Mouse (Mus musculus) ovary, adult 18-20 months (tissue): ENCODE data around the gene Gm30083.

Source experiments
- DNase-seq: peaks from one replicate; pipeline ENCODE4 v3.0.0; 2022; ENCODE audit warnings: low spot score, mixed read lengths

The Gm30083 gene

GRCm38 (mm10) chr14:34015063-34015462 lies at the start of gene Gm30083:
TSS of gene Gm30083 (minus strand) at chr14:34015182.
- DNase-seq: no peak

- no peak for DNase-seq
Measured at GRCm38 (mm10) chr14:34052516-34052915, 37.5 kb upstream of the Gm30083 start, which contains the start of gene Antxrl. TSS of gene Antxrl (plus strand) at chr14:34052707.

GRCm38 (mm10) chr14:34050101-34050779 lies 35.3 kb upstream of the Gm30083 start:
- DNase-seq: no peak

DNA sequence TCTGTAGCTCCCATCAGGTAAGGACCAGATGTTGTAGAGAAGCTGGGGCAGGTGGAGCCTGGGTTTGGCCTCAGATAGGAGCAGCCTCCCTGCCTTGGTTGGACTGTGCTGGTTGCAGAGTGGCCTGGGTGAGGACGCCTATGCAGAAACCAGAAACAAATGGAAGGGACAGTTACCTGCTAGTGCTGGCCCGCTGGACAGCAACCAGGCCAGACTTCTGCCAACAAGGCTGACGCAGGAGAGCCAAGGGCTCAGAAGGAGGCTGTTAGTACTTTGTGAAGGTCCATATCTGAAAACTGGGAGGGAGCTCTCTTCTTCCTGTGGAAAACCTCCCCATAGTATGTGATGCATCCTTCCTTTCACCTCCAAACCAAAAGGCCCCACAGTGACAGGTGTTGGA lies 28.4 kb upstream of the Gm30083 start:
- no peak for DNase-seq

- no peak for DNase-seq
Measured at GRCm38 (mm10) chr14:34041241-34041640, 26.3 kb upstream of the Gm30083 start.

DNA sequence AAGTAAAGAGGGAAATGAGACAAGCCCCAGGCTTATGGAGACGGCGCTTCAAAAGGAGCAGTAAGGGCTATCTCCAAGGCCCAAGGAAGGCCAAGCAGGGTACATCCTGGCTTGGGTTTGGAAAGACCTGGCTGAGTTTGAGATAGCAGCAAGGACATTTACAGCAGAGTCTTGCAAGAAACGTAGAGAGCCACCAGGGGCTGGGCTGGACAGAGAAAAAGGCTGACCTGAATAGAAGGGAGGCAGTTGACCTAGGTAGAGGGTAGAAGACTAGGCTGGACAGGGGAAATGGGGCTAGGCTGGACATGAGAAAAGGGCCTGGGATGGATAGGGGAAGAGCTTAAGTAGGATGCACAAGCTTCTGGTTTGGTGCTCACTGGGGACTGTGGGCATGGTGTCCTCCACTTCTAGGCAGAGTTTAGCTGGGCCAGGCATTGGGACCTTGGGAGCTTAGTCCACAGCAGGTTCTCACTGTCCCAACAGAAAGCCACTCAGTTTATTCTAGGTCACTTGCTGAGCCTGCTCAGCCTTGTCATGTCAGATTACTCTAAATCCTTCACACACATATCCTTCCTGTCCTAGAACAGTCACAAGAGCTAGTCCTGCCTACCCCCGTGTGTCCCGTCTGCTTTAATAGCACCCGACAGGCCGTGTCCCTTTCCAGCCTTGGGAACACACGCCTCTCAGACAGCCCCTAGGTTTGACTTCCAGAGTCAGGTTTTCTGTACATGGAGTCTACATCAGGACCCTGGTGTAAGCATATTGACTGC lies 19.0 kb upstream of the Gm30083 start:
- DNase-seq: no peak

DNA sequence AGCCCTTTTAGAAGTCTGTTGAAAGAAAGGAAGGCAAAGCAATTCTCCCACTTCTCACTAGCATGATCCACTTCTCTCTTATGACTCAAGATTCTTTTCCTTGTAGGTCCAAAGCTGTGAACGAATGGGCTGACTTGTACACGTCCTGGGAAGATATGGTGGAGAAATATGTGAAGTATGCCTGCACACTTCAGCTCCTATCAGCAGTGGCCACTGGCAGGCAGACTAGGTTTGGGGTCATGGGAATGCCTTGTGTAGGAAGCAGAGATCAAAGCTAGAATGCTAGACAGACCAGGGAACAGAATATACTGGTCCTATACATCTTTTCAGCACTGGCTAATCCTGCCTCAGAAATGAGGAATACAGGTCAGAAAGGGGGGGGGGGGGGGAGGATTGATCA lies 11.7 kb upstream of the Gm30083 start:
- no peak for DNase-seq

GRCm38 (mm10) chr14:34016938-34017337 lies 2.0 kb upstream of the Gm30083 start:
- DNase-seq: no peak

DNA sequence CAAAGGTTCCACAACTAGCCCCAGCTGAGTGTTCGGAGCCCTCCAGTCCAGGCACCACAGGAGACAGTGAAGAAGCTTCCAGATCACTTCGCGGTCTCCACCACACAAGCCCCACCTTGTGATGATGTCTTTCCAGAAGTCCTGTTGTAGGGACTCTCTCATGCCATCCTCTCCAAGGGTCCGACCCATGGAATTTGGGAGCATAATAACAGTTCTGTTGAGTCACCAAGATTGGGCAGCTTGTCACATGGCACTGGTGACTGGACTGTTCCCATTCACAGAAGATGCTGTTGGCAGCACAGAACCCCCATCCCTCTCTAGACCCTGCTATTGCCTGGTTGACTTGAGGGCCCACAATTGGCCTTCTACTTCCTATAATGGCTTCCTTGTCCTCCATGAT lies 1.4 kb upstream of the Gm30083 start, which contains the start of gene Gm5460:
Gene Gm5460, plus strand, starts transcription at position 378 of the 400 bp plus-strand sequence.
- DNase-seq: no peak

- no peak for DNase-seq
Measured at GRCm38 (mm10) chr14:34002358-34002757, 12.6 kb downstream of the Gm30083 start.

DNA sequence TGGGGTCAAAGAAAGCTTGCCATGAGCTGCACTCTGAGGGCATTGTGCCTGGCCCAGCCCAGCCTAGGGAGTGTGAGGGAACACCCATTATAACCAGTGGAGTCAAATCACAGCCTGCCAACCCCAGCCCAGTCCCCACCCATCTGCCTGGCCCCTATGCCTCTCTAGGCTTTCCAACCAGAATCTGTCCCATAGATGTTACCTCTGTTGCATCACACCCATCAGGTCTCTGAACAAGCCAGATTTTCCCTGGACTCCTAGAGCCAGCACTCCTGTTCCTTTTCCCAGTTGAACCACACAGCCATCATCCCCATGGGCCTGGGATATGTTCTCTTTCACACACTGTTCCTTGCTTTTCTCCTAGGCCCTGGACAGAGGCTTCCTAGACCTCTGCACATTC lies 13.5 kb downstream of the Gm30083 start:
- no peak for DNase-seq

DNA sequence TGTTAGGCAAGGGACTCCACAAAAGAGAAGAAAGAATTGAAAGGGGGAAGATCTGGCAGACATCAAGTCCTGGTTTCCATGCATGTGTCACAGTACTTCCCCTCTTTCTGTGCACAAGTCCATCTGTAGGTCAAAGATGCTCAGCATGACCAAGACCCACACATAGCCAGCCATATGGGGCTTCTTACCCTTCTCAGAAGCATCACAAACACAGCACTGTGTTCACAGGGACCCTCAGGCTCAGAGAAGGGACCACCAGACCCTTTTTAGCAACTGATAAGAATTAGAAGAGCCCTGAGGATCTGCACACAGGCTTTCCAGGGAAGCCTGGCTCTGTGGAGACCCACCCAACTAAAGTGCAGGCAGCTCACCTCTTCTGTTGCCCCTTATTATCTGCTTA lies 14.9 kb downstream of the Gm30083 start:
- no peak for DNase-seq

DNA sequence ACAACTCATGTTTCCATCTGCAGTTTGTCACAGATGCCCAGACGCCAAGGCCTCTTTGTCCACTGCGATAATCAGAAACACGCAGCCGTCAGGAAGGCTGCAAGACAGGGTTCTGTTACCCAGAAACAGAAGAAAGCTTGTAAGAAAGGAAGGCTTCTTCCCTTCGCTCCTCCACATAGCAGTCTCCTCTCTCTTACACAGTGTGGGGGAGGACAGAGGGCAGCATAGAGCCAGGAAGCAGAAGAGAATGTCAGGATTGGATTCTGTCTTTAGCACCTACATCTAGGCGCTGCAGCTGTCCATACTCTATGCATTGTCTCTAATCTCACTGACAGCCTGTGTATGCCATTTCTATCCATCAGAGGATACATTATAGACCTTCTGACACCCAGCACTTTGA lies 17.6 kb downstream of the Gm30083 start:
- no peak for DNase-seq

DNA sequence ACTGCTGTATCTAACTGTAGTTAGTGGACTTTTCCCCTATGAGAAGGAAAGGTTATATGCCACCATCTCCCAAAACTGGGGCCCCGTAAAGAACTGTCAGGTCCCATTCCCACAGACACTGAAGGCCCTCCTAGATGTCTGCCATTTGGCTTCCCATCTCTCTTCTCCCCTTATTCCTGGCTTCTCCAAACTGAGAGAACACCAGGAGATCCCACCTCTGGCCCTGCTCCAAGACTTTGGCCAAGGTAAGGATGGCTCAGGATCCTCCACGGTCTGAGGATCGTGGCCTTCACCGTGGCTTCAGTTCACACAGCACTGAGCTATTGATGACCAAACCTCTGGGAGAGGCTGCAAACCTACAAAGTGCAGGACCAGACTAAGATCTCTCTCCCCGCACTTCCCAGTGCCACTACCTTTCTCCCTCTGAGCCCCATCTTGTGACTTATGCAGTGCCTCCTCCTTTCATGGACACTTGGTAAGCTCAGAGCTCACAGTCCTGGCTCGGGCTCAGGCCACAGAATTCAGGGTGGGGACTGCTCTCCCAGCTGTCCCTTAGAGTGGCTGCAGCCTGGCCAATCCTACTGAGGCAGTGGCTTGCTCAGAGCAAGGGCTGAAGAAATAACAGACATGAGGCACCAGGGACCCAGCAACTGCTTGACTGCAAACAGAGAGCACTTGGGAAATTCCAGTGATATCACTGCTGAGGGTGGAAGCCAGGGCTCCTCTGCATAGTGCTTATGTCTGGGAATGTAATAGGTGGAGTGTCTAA lies 21.3 kb downstream of the Gm30083 start:
- DNase-seq: no peak

- DNase-seq: no peak
Measured at GRCm38 (mm10) chr14:33993051-33993450, 21.9 kb downstream of the Gm30083 start.

DNA sequence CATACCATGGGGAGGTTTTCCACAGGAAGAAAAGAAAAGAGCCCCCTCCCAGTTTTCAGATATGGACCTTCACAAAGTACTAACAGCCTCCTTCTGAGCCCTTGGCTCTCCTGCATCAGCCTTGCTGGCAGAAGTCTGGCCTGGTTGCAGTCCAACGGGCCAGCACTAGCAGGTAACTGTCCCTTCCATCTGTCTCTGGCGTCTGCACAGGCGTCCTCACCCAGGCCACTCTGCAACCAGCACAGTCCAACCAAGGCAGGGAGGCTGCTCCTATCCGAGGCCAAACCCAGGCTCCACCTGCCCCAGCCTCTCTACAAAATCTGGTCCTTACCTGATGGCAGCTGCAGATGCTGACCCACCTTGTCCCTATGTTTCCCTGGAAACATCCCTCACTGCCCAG lies 23.0 kb downstream of the Gm30083 start:
- no peak for DNase-seq

DNA sequence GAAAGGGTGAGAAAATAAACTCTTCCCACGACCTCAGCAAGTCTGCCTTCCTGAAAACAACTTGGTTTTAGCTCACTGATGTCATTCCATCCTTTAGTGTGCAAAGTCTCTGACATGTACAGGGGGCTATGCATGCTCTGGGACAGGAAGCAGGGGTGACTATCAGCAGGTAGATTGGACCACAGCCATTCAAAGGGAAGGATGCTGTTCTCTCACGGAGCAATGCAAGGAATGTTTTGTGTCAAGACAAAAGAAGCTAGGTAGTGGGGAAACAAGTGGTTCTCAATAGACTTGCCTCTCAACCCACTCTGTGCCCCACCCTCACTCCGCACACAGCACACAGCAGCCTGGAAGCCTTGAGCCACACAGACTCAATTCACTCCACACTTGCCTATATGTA lies 25.8 kb downstream of the Gm30083 start:
- DNase-seq: no peak

DNA sequence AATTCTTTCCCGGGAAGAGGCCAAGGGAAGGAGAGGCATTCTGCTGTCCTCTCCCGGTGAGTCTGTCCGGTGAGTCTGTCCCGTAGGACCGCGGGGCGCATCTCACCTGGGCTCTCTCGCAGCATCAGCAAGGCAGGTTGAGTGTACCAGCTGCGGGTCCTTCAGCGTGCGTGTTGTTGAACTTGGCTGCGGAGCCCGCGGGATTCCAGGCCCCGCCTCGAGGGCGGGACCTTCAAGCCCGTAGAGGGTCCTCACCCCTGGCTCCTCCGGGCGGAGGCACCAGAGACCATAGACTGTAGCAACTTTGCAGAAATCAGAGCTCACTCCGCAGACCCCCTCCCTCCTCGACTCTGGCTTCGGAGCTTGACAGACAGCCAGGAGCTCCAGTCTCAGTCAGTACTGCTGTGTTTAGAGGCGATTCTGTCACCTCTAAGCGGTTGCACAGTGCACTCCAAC lies 36.4 kb downstream of the Gm30083 start, which contains the start of gene Zfp488:
Gene Zfp488, minus strand, starts transcription at position 161 of the 456 bp plus-strand sequence.
- no peak for DNase-seq

- DNase-seq: no peak
Measured at GRCm38 (mm10) chr14:33977748-33978147, 37.2 kb downstream of the Gm30083 start.

DNA sequence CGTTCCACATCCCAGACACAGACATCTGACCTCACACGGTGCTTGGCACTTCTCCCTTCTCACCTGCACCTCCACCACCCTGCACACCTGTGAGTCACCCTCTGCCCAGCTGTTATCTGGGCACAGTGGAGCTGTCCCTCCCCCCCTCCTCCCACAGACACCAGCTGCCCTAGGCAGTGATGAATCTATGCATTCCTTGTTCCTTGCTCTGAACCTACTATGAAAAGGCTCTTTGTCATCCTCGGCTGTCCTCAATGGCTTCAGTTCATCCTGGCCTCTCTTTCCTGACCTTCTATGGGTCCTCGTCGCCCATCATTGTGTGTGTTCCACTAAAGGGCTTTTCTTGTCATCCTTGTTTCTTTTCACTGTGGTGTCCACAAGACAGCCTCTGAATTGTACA lies 40.2 kb downstream of the Gm30083 start:
- no peak for DNase-seq

DNA sequence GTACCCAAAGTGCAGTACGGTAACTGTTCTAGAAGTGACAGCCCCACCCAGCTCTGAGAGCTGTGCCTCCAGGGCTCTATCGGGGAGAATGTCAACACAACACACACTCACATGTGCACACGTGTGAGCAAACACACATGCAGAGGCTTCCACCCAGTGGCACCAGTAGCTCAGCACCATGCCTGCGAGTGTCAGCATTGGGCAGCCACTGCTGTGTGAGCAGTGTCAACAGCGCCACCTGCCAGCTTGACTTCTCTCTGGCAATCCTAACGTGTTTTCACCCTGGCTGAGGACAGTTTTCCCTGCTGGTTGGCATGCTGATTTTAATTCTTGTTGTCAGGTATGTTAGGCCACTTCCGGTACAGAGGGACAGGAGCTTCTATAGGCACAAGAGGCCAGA lies 42.3 kb downstream of the Gm30083 start:
- no peak for DNase-seq

DNA sequence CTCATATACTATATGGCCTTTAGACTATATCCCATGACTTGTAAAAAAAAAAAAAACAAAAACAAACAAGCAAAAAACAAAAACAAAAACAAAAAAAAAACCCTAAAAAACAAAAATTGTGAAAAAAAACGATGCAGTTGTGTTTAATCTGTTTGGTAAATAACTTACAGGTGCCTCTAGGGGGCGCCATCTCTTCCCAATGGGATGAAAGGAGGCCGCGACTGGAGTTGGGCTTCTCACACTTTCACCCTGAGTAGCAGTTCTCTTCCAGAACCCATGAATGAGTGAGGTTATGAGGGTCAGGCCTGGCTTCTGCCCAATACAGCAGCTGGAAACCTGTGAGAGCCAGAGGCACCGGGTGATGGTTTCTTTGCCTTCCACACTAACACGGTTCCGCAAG lies 49.3 kb downstream of the Gm30083 start:
- no peak for DNase-seq

- no peak for DNase-seq
Measured at GRCm38 (mm10) chr14:33959341-33959740, 55.6 kb downstream of the Gm30083 start.
